Mouse (Mus musculus) lung, adult 2 months (tissue): ENCODE measurements around the gene Katnbl1.
"Not testable (repeated sequence)": the region's sequence is repeated elsewhere in the genome, so short reads cannot be mapped to it uniquely, and the experiment has no call there.

Experiments
- CTCF ChIP-seq: fragments of 200-500 bp; IDR thresholded peaks from 2 replicates; pipeline ENCODE4 v1.5.1; 2011; ENCODE audit warnings: mild to moderate bottlenecking, low read length, control low read depth; ENCODE audit not compliant: insufficient read depth
- POLR2A ChIP-seq: fragments of 200-500 bp; IDR thresholded peaks from 2 replicates; pipeline ENCODE4 v1.6.1; 2011; ENCODE audit warnings: low read depth, mild to moderate bottlenecking, control low read depth, low read length, borderline replicate concordance; ENCODE audit errors: extremely low read depth

DNA sequence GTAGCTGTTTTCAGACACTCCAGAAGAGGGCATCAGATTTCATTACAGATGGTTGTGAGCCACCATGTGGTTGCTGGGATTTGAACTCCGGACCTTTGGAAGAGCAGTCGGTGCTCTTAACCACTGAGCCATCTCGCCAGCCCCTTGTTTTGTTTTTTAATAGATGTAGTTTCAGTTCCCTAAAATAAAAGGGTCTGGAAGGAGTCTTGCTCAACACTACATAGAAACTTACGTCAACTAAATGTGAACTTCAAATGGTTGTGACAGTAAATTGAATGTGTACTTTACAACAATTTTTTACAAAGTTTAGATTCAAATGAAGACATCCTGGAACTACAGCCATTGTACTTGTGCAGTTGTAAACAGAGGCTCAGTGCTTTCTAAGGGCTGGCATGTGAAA, 69.0 kb downstream of the Katnbl1 start:
- TF ChIP-seq CTCF, POLR2A: not testable (repeated sequence)
